Mouse (Mus musculus) MEL (cell line): Measurements from ENCODE around the gene E130114P18Rik. TPM values are rescaled to one million over a fixed set of nuclear protein-coding genes. Genes with fewer than 3 reads are reported as not detected.
A peak's percentile ranks its signal among the peaks of the same experiment; 100 is the strongest.

Experiments used
- DNase-seq: peaks from one replicate; pipeline ENCODE4 v3.0.0; 2011; ENCODE audit warnings: low read depth, low spot score
- H3K27ac ChIP-seq: 2 replicates; pipeline ENCODE4 v1.5.1; 2012; ENCODE audit warnings: low read depth, mild to moderate bottlenecking, control low read depth, low read length, moderate library complexity; ENCODE audit not compliant: control insufficient read depth
- H3K27me3 ChIP-seq, 2 experiments: fragments of 150-350 bp in 1 of 2; sonication (generic) in 1 of 2; 2 replicates each; pipeline ENCODE4 v1.6.1; 2012; ENCODE audit warnings: low read length in 2 of 2, mild to moderate bottlenecking in 2 of 2, improper control_type of control experiment in 1 of 2, moderate library complexity in 1 of 2; ENCODE audit not compliant: insufficient read depth in 2 of 2, control insufficient read depth in 1 of 2
- H3K36me3 ChIP-seq, 2 experiments: 2 replicates each; pipeline ENCODE4 v1.6.1; 2012 to 2014; ENCODE audit warnings: low read length in 2 of 2, improper control_type of control experiment in 1 of 2, inconsistent platforms in 1 of 2, mild to moderate bottlenecking in 1 of 2; ENCODE audit not compliant: insufficient read depth in 2 of 2, control insufficient read depth in 1 of 2
- H3K4me1 ChIP-seq, 2 experiments: fragments of 150-350 bp in 1 of 2; sonication (generic) in 1 of 2; 2 replicates each; pipeline ENCODE4 v1.6.1; 2012; ENCODE audit warnings: low read length in 2 of 2, improper control_type of control experiment in 1 of 2, mild to moderate bottlenecking in 1 of 2; ENCODE audit not compliant: insufficient read depth in 2 of 2, control insufficient read depth in 1 of 2
- H3K4me3 ChIP-seq, 2 experiments: fragments of 150-350 bp in 1 of 2; sonication (generic) in 1 of 2; 2 replicates each; pipeline ENCODE4 v1.5.1; 2012; ENCODE audit warnings: low read depth in 2 of 2, low read length in 2 of 2, mild to moderate bottlenecking in 2 of 2, moderate library complexity in 2 of 2, control low read depth in 1 of 2, improper control_type of control experiment in 1 of 2; ENCODE audit not compliant: control insufficient read depth in 1 of 2, insufficient read depth in 1 of 2
- H3K79me2 ChIP-seq: 2 replicates; pipeline ENCODE4 v1.6.1; 2012; ENCODE audit warnings: mild to moderate bottlenecking, low read length, moderate library complexity; ENCODE audit not compliant: control insufficient read depth, poor library complexity, insufficient read depth
- H3K9ac ChIP-seq: 2 replicates; pipeline ENCODE4 v1.6.1; 2012; ENCODE audit warnings: low read depth, mild to moderate bottlenecking, control low read depth, low read length, moderate library complexity; ENCODE audit not compliant: control insufficient read depth, poor library complexity, severe bottlenecking
- H3K9me3 ChIP-seq: fragments of 150-350 bp; sonication (generic); replicated peaks from 2 replicates; pipeline ENCODE4 v1.6.1; 2012; ENCODE audit warnings: mild to moderate bottlenecking, low read length, improper control_type of control experiment, moderate library complexity; ENCODE audit not compliant: insufficient read depth
- BHLHE40 ChIP-seq: IDR thresholded peaks from 2 replicates; pipeline ENCODE4 v1.6.1; 2012; ENCODE audit warnings: low read depth, mild to moderate bottlenecking, inconsistent platforms, low read length, improper control_type of control experiment, borderline replicate concordance
- CHD2 ChIP-seq: IDR thresholded peaks from 2 replicates; pipeline ENCODE4 v1.6.1; 2011; ENCODE audit warnings: low read length, improper control_type of control experiment
- E2F4 ChIP-seq: IDR thresholded peaks from 2 replicates; pipeline ENCODE4 v1.6.1; 2011; ENCODE audit warnings: low read depth, low read length, improper control_type of control experiment, borderline replicate concordance
- ELF1 ChIP-seq: IDR thresholded peaks from 2 replicates; pipeline ENCODE4 v1.6.1; 2014; ENCODE audit warnings: low read depth, mild to moderate bottlenecking, inconsistent platforms, low read length, improper control_type of control experiment, moderate library complexity
- EP300 ChIP-seq, 2 experiments: IDR thresholded peaks; 2 replicates each; pipeline ENCODE4 v1.6.1; 2011; ENCODE audit warnings: improper control_type of control experiment in 2 of 2, low read length in 2 of 2, low read depth in 1 of 2, mild to moderate bottlenecking in 1 of 2
- ETS1 ChIP-seq: IDR thresholded peaks from 2 replicates; pipeline ENCODE4 v1.6.1; 2012; ENCODE audit warnings: low read depth, mild to moderate bottlenecking, inconsistent platforms, low read length, improper control_type of control experiment, moderate library complexity
- GABPA ChIP-seq: IDR thresholded peaks from 2 replicates; pipeline ENCODE4 v1.6.1; 2012; ENCODE audit warnings: low read depth, mild to moderate bottlenecking, inconsistent platforms, low read length, improper control_type of control experiment, moderate library complexity
- GATA1 ChIP-seq: IDR thresholded peaks from 2 replicates; pipeline ENCODE4 v1.6.1; 2011; ENCODE audit warnings: low read depth, low read length, improper control_type of control experiment
- HCFC1 ChIP-seq: IDR thresholded peaks from 2 replicates; pipeline ENCODE4 v1.6.1; 2012; ENCODE audit warnings: low read depth, mild to moderate bottlenecking, inconsistent platforms, low read length, improper control_type of control experiment, moderate library complexity
- JUND ChIP-seq: IDR thresholded peaks from 2 replicates; pipeline ENCODE4 v1.6.1; 2011; ENCODE audit warnings: low read depth, mild to moderate bottlenecking, improper control_type of control experiment, low read length
- KAT2A ChIP-seq: conservative IDR thresholded peaks from 2 replicates; pipeline ENCODE4 v1.6.1; 2012; ENCODE audit warnings: low read depth, low read length, improper control_type of control experiment, inconsistent platforms
- MAZ ChIP-seq: IDR thresholded peaks from 2 replicates; pipeline ENCODE4 v1.6.1; 2012; ENCODE audit warnings: low read depth, mild to moderate bottlenecking, inconsistent platforms, low read length, improper control_type of control experiment
- MEF2A ChIP-seq: IDR thresholded peaks from 2 replicates; pipeline ENCODE4 v1.6.1; 2014; ENCODE audit warnings: low read depth, mild to moderate bottlenecking, inconsistent platforms, low read length, improper control_type of control experiment; ENCODE audit not compliant: poor library complexity, insufficient replicate concordance, severe bottlenecking; ENCODE audit errors: extremely low read depth
- MXI1 ChIP-seq: IDR thresholded peaks from 2 replicates; pipeline ENCODE4 v1.6.1; 2011; ENCODE audit warnings: mild to moderate bottlenecking, low read depth, low read length, improper control_type of control experiment
- MYC ChIP-seq: IDR thresholded peaks from 2 replicates; pipeline ENCODE4 v1.6.1; 2011; ENCODE audit warnings: low read depth, mild to moderate bottlenecking, low read length, improper control_type of control experiment, moderate library complexity
- NELFE ChIP-seq: IDR thresholded peaks from 2 replicates; pipeline ENCODE4 v1.6.1; 2011; ENCODE audit warnings: low read depth, low read length, improper control_type of control experiment
- NRF1 ChIP-seq: IDR thresholded peaks from 2 replicates; pipeline ENCODE4 v1.6.1; 2014; ENCODE audit warnings: low read depth, mild to moderate bottlenecking, inconsistent platforms, low read length, improper control_type of control experiment, moderate library complexity; ENCODE audit not compliant: poor library complexity, insufficient read depth, severe bottlenecking
- POLR2AphosphoS2 ChIP-seq: IDR thresholded peaks from 2 replicates; pipeline ENCODE4 v1.6.1; 2011; ENCODE audit warnings: low read length, improper control_type of control experiment
- RAD21 ChIP-seq: IDR thresholded peaks from 2 replicates; pipeline ENCODE4 v1.6.1; 2011; ENCODE audit warnings: mild to moderate bottlenecking, low read depth, low read length, improper control_type of control experiment
- SIN3A ChIP-seq: IDR thresholded peaks from 2 replicates; pipeline ENCODE4 v1.6.1; 2012; ENCODE audit warnings: low read length, improper control_type of control experiment, inconsistent platforms
- SMC3 ChIP-seq: IDR thresholded peaks from 2 replicates; pipeline ENCODE4 v1.6.1; 2011; ENCODE audit warnings: low read depth, low read length, improper control_type of control experiment
- TAL1 ChIP-seq: IDR thresholded peaks from 2 replicates; pipeline ENCODE4 v1.6.1; 2012; ENCODE audit warnings: mild to moderate bottlenecking, inconsistent platforms, low read length, moderate library complexity, mixed read lengths
- TBP ChIP-seq: IDR thresholded peaks from 2 replicates; pipeline ENCODE4 v1.8.0; 2011; ENCODE audit warnings: low read depth, low read length, improper control_type of control experiment
- TCF12 ChIP-seq: IDR thresholded peaks from 2 replicates; pipeline ENCODE4 v1.6.1; 2014; ENCODE audit warnings: low read depth, mild to moderate bottlenecking, inconsistent platforms, low read length, improper control_type of control experiment, moderate library complexity
- UBTF ChIP-seq: IDR thresholded peaks from 2 replicates; pipeline ENCODE4 v1.6.1; 2012; ENCODE audit warnings: low read depth, mild to moderate bottlenecking, inconsistent platforms, low read length, improper control_type of control experiment, moderate library complexity, borderline replicate concordance; ENCODE audit not compliant: insufficient read depth
- USF1 ChIP-seq: IDR thresholded peaks from 2 replicates; pipeline ENCODE4 v1.6.1; 2014; ENCODE audit warnings: low read depth, mild to moderate bottlenecking, inconsistent platforms, low read length, improper control_type of control experiment, moderate library complexity
- USF2 ChIP-seq, 2 experiments: IDR thresholded peaks; 2 replicates each; pipeline ENCODE4 v1.6.1; 2011 to 2012; ENCODE audit warnings: improper control_type of control experiment in 2 of 2, low read length in 2 of 2, borderline replicate concordance in 1 of 2, inconsistent platforms in 1 of 2, low read depth in 1 of 2, mild to moderate bottlenecking in 1 of 2; ENCODE audit not compliant: insufficient read depth in 1 of 2
- ZC3H11A ChIP-seq: IDR thresholded peaks from 2 replicates; pipeline ENCODE4 v1.6.1; 2012; ENCODE audit warnings: low read depth, mild to moderate bottlenecking, inconsistent platforms, low read length, improper control_type of control experiment
- ZMIZ1 ChIP-seq: IDR thresholded peaks from 2 replicates; pipeline ENCODE4 v1.6.1; 2012; ENCODE audit warnings: low read depth, mild to moderate bottlenecking, inconsistent platforms, low read length, improper control_type of control experiment, moderate library complexity
- polyA plus RNA-seq, 2 experiments: library from polyadenylated mRNA; stranded (reverse) in 1 of 2; unstranded in 1 of 2; fragments of >175 nt in 1 of 2; fragments of >200 nt in 1 of 2; gene quantifications; 2 replicates each; pipeline versions ENCODE4 v1.2.1 to v1.2.4; 2012; ENCODE audit warnings: low replicate concordance in 2 of 2, low read depth in 1 of 2; ENCODE audit not compliant: insufficient read length in 2 of 2, insufficient read depth in 1 of 2, missing spikeins in 1 of 2
- total RNA-seq: library from RNA; depleted of rRNA; stranded (reverse); fragments of 300-350 nt; gene quantifications from 2 replicates; pipeline ENCODE4 v1.2.3, GENCODE M21; 2012

E130114P18Rik gene
- total and polyA plus RNA-seq, 3 experiments: not detected

GRCm38 (mm10) chr4:97753521-97753920, 24.4 kb downstream of the E130114P18Rik start:
- Histone ChIP-seq H3K9me3 (no peaks in the 10 kb centered on the region), H3K27me3 (no peaks in the 10 kb centered on the region)

DNA sequence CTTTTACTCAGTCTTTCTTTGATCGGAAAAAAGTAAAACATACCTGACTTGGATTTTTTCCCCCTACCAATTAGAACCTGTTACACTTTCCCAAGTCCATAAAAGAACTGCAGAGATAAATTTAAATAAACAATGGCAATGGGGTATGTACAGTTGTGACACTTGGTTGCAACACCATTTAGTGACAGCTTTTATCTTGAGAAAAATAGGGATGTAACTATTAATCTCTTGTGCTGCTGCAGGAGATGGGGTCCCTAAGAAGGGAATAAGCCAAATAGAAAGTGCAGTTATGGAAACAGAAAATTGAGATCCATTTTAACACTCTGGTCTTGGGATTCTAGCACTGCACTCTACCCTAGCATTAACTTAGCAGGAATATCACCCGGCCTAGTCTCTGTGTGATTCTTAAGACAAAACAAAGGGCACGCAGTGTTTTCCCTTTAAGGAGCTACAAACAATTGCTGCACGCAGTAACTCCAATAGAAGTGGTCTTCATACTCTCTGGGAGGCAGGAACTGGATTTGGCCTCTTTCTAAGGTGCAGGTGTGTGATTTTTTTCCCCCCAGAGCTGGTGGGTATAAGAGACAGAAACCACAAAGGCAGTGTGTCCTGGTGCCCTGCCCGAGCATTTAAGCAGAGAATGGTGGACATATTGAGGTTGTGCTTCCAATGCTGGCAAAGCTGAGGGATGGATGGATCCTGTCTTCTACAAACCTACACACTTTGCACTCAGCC, 25.4 kb downstream of the E130114P18Rik start:
- Histone ChIP-seq H3K9me3 (no peaks in the 10 kb centered on the region), H3K27me3 (no peaks in the 10 kb centered on the region), H3K9ac (peak overlapping the region; percentile 91), H3K4me3 (peak overlapping the region; percentile 67 to 89), H3K79me2 (peaks cover 10% of the 10 kb centered on the region; the same call in 1 of the 2 replicates), H3K27ac (peak overlapping the region; percentile 89), H3K4me1 (peaks cover 7 to 21% of the 10 kb centered on the region in 2 experiments), H3K36me3 (peaks cover 0 to 26% of the 10 kb centered on the region in 2 experiments; a peak in 2 of 4 replicates)
- DNase-seq: peak; percentile 75
- no peak; the same call in 1 of the 2 replicates for TF ChIP-seq MYC
- TF ChIP-seq NRF1: no peak
- TF ChIP-seq ELF1: no peak
- no peak for TF ChIP-seq TBP
- no peak for TF ChIP-seq SMC3
- no peak for TF ChIP-seq E2F4
- TF ChIP-seq NELFE: no peak
- no peak for TF ChIP-seq TCF12
- TF ChIP-seq TAL1: no peak
- TF ChIP-seq HCFC1: no peak; the same call in 1 of the 2 replicates
- no peak for TF ChIP-seq KAT2A
- TF ChIP-seq USF1: no peak
- TF ChIP-seq GATA1: 0 out of 2 replicates have a peak, but pooled peaks have one; percentile 2
- no peak for TF ChIP-seq BHLHE40
- TF ChIP-seq SIN3A: peak; percentile 87; the same call in 1 of the 2 replicates
- TF ChIP-seq UBTF: no peak
- no peak; the same call in none of the 2 replicates for TF ChIP-seq MXI1
- TF ChIP-seq GABPA: no peak
- no peak for TF ChIP-seq POLR2AphosphoS2
- no peak for TF ChIP-seq RAD21
- no peak for TF ChIP-seq MAZ
- no peak for TF ChIP-seq CHD2
- TF ChIP-seq JUND: no peak
- peak; percentile 52; the same call in 1 of the 2 replicates for TF ChIP-seq ETS1
- peak in 1 of 2 experiments; percentile 28; a peak in 1 of 4 replicates for TF ChIP-seq EP300 (IDR thresholded peaks at IDR 0.05; ENCODE audit: low read depth in 1 of 2, low read length in 2 of 2)
- no peak for TF ChIP-seq ZMIZ1
- TF ChIP-seq MEF2A: no peak
- TF ChIP-seq USF2 (IDR thresholded peaks at IDR 0.05; ENCODE audit: borderline replicate concordance in 1 of 2, insufficient read depth in 1 of 2, low read depth in 1 of 2, low read length in 2 of 2): no peak

More at GRCm38 (mm10) chr4:97753521-97753920, 24.4 kb downstream of the E130114P18Rik start:
- TF ChIP-seq TBP (no peak), NELFE (0 out of 2 replicates have a peak, but pooled peaks have one; percentile 3), ZC3H11A (no peak)
- H3K36me3 ChIP-seq: peaks cover 0 to 28% of the 10 kb centered on the region in 2 experiments; a peak in 2 of 4 replicates
- H3K79me2 ChIP-seq: peaks cover 13% of the 10 kb centered on the region; the same call in 1 of the 2 replicates
- 0 out of 4 replicates have a peak overlapping the region, but pooled peaks of 1 of the 2 experiments have one; percentile 3 for H3K4me3 ChIP-seq
- H3K27ac ChIP-seq: peak overlapping the region; percentile 89
- DNase-seq: no peak
- H3K4me1 ChIP-seq: peaks cover 7 to 21% of the 10 kb centered on the region in 2 experiments
- peak overlapping the region; percentile 91; the same call in 1 of the 2 replicates for H3K9ac ChIP-seq
